Mouse (Mus musculus): ENCODE results near the gene Clip4. TPM values are rescaled to one million over a fixed set of nuclear protein-coding genes. Genes with fewer than 3 reads are reported as not detected.

The Clip4 gene
- total and polyA plus RNA-seq, 3 experiments = 0.23 TPM; not detected in 2

- no peak overlapping the region for H3K4me3 ChIP-seq (replicated peaks in 1 of 3; ENCODE audit: low read depth in 2 of 3, low read length in 2 of 3, poor library complexity in 1 of 3)
- H3K4me2 ChIP-seq (ENCODE audit: insufficient read depth, low read depth, poor library complexity, severe bottlenecking) = no peak overlapping the region
- no peak overlapping the region for H3K27ac ChIP-seq (ENCODE audit: insufficient read depth, low read depth)
- H3K36me3 ChIP-seq (replicated peaks in 1 of 2; ENCODE audit: control insufficient read depth in 1 of 2, insufficient read depth in 1 of 2, low read length in 1 of 2) = peaks cover 0 to 2% of the 10 kb centered on the region in 2 experiments
- no peaks in the 10 kb centered on the region for H3K79me2 ChIP-seq (replicated peaks; ENCODE audit: control insufficient read depth, extremely low read depth, insufficient read depth, poor library complexity, severe bottlenecking)
- peaks cover 3% of the 10 kb centered on the region for H3K9me3 ChIP-seq (replicated peaks; ENCODE audit: low read length)
- in situ Hi-C loops (cut with MboI; ENCODE audit: low pct_ligation_motif_present, low pct_unique_long_range_greater_than_20kb, low sequenced_read_pairs) = loop anchor here (5.0 to 25.0 kb wide), 2 partner anchors 198 to 308 kb away; partner anchors contain the start of genes Spdya and Togaram2
- peaks cover 3 to 14% of the 10 kb centered on the region in 2 experiments for H3K4me1 ChIP-seq (ENCODE audit: control insufficient read depth in 1 of 2, insufficient read depth in 2 of 2)
- no peaks in the 10 kb centered on the region for H3K27me3 ChIP-seq (replicated peaks)
- TF ChIP-seq KAT2A (IDR thresholded peaks at IDR 0.05; ENCODE audit: insufficient replicate concordance, low read length) (no peak), TCF12 (IDR thresholded peaks at IDR 0.05; ENCODE audit: low read depth, low read length) (no peak), NRF1 (IDR thresholded peaks at IDR 0.05; ENCODE audit: low read depth, low read length) (no peak), UBTF (IDR thresholded peaks at IDR 0.05; ENCODE audit: low read depth, low read length) (no peak)
- DNase-seq (ENCODE audit: extremely low read depth) = no peak
- H3K9ac ChIP-seq (ENCODE audit: insufficient read depth, low read depth) = no peak overlapping the region
- dilution Hi-C loops (cut with MboI; ENCODE audit: extremely low pct_ligation_motif_present, extremely low pct_unique_long_range_greater_than_20kb, low sequenced_read_pairs) = no loop called here
Measured at GRCm38 (mm10) chr17:71870232-71870621, 102.0 kb downstream of the Clip4 start.

GRCm38 (mm10) chr17:71870641-71871040 is 102.4 kb downstream of the Clip4 start:
- no peaks in the 10 kb centered on the region for H3K27me3 ChIP-seq (replicated peaks)
- H3K79me2 ChIP-seq (replicated peaks; ENCODE audit: control insufficient read depth, extremely low read depth, insufficient read depth, poor library complexity, severe bottlenecking) = no peaks in the 10 kb centered on the region
- no peak for DNase-seq (ENCODE audit: extremely low read depth)
- in situ Hi-C loops (cut with MboI; ENCODE audit: low pct_ligation_motif_present, low pct_unique_long_range_greater_than_20kb, low sequenced_read_pairs) (loop anchor here (5.0 to 25.0 kb wide), 2 partner anchors 198 to 308 kb away; partner anchors contain the start of genes Spdya and Togaram2), dilution Hi-C loops (cut with MboI; ENCODE audit: extremely low pct_ligation_motif_present, extremely low pct_unique_long_range_greater_than_20kb, low sequenced_read_pairs) (no loop called here)
- H3K4me1 ChIP-seq (ENCODE audit: control insufficient read depth in 1 of 2, insufficient read depth in 2 of 2) = peaks cover 0 to 10% of the 10 kb centered on the region in 2 experiments; a peak in 2 of 4 replicates
- no peak for TF ChIP-seq SMC3 (IDR thresholded peaks at IDR 0.05; ENCODE audit: low read depth, low read length)
- no peak for TF ChIP-seq KAT2A (IDR thresholded peaks at IDR 0.05; ENCODE audit: insufficient replicate concordance, low read length)
- TF ChIP-seq BHLHE40 (IDR thresholded peaks at IDR 0.05; ENCODE audit: low read depth, low read length) = no peak
- no peak for TF ChIP-seq CHD2 (IDR thresholded peaks at IDR 0.05; ENCODE audit: low read length)
- TF ChIP-seq ZKSCAN1 (IDR thresholded peaks at IDR 0.05; ENCODE audit: borderline replicate concordance, low read depth, low read length) = no peak
- TF ChIP-seq USF1 (IDR thresholded peaks at IDR 0.05; ENCODE audit: low read depth, low read length) = no peak
- no peak for TF ChIP-seq MYC (IDR thresholded peaks at IDR 0.05; ENCODE audit: low read depth, low read length)
- no peak overlapping the region for H3K4me3 ChIP-seq (replicated peaks in 1 of 3; ENCODE audit: low read depth in 2 of 3, low read length in 2 of 3, poor library complexity in 1 of 3)
- H3K9me3 ChIP-seq (replicated peaks; ENCODE audit: low read length) = peaks cover 3% of the 10 kb centered on the region
- H3K36me3 ChIP-seq (replicated peaks in 1 of 2; ENCODE audit: control insufficient read depth in 1 of 2, insufficient read depth in 1 of 2, low read length in 1 of 2) = peaks cover 0 to 2% of the 10 kb centered on the region in 2 experiments
- no peak overlapping the region for H3K27ac ChIP-seq (ENCODE audit: insufficient read depth, low read depth)
- no peak overlapping the region for H3K4me2 ChIP-seq (ENCODE audit: insufficient read depth, low read depth, poor library complexity, severe bottlenecking)
- H3K9ac ChIP-seq (ENCODE audit: insufficient read depth, low read depth) = no peak overlapping the region

GRCm38 (mm10) chr17:71871981-71872380 is 103.7 kb downstream of the Clip4 start:
- H3K9me3 ChIP-seq (replicated peaks; ENCODE audit: low read length) = peaks cover 3% of the 10 kb centered on the region
- dilution Hi-C loops (cut with MboI; ENCODE audit: extremely low pct_ligation_motif_present, extremely low pct_unique_long_range_greater_than_20kb, low sequenced_read_pairs) (no loop called here), in situ Hi-C loops (cut with MboI; ENCODE audit: low pct_ligation_motif_present, low pct_unique_long_range_greater_than_20kb, low sequenced_read_pairs) (loop anchor here (5.0 to 25.0 kb wide), 2 partner anchors 200 to 310 kb away; partner anchors contain the start of genes Spdya and Togaram2)
- H3K4me3 ChIP-seq (replicated peaks in 1 of 3; ENCODE audit: low read depth in 2 of 3, low read length in 2 of 3, poor library complexity in 1 of 3) = no peak overlapping the region
- peaks cover 0 to 6% of the 10 kb centered on the region in 2 experiments; a peak in 1 of 4 replicates for H3K4me1 ChIP-seq (ENCODE audit: control insufficient read depth in 1 of 2, insufficient read depth in 2 of 2)
- no peak overlapping the region for H3K4me2 ChIP-seq (ENCODE audit: insufficient read depth, low read depth, poor library complexity, severe bottlenecking)
- H3K36me3 ChIP-seq (replicated peaks in 1 of 2; ENCODE audit: control insufficient read depth in 1 of 2, insufficient read depth in 1 of 2, low read length in 1 of 2) = peaks cover 0 to 2% of the 10 kb centered on the region in 2 experiments
- H3K79me2 ChIP-seq (replicated peaks; ENCODE audit: control insufficient read depth, extremely low read depth, insufficient read depth, poor library complexity, severe bottlenecking) = no peaks in the 10 kb centered on the region
- H3K27me3 ChIP-seq (replicated peaks) = no peaks in the 10 kb centered on the region
- DNase-seq (ENCODE audit: extremely low read depth) = no peak
- no peak overlapping the region for H3K9ac ChIP-seq (ENCODE audit: insufficient read depth, low read depth)
- H3K27ac ChIP-seq (ENCODE audit: insufficient read depth, low read depth) = no peak overlapping the region
- TF ChIP-seq CHD2 (IDR thresholded peaks at IDR 0.05; ENCODE audit: low read length) (no peak), GABPA (IDR thresholded peaks at IDR 0.05; ENCODE audit: insufficient replicate concordance, low read depth, low read length) (no peak), ZNF384 (IDR thresholded peaks at IDR 0.05; ENCODE audit: low read depth, low read length) (no peak), MAZ (IDR thresholded peaks at IDR 0.05; ENCODE audit: low read depth, low read length) (no peak), MEF2A (IDR thresholded peaks at IDR 0.05; ENCODE audit: borderline replicate concordance, low read depth, low read length) (no peak), TBP (conservative IDR thresholded peaks at IDR 0.05; ENCODE audit: low read depth, low read length) (no peak), ETS1 (conservative IDR thresholded peaks at IDR 0.05; ENCODE audit: low read depth, low read length) (no peak), POLR2AphosphoS2 (IDR thresholded peaks at IDR 0.05; ENCODE audit: low read depth, low read length) (no peak), TCF12 (IDR thresholded peaks at IDR 0.05; ENCODE audit: low read depth, low read length) (no peak), MAX (IDR thresholded peaks at IDR 0.05; ENCODE audit: low read length) (no peak), ELF1 (IDR thresholded peaks at IDR 0.05; ENCODE audit: low read depth, low read length) (no peak), BHLHE40 (IDR thresholded peaks at IDR 0.05; ENCODE audit: low read depth, low read length) (no peak), E2F4 (IDR thresholded peaks at IDR 0.05; ENCODE audit: insufficient replicate concordance, low read depth, low read length) (no peak), CTCF (conservative IDR thresholded peaks at IDR 0.05 in 1 of 2, IDR thresholded peaks at IDR 0.05 in 1 of 2; ENCODE audit: low read depth in 2 of 2, low read length in 2 of 2) (no peak), EP300 (IDR thresholded peaks at IDR 0.05; ENCODE audit: low read length) (no peak), NRF1 (IDR thresholded peaks at IDR 0.05; ENCODE audit: low read depth, low read length) (no peak), KAT2A (IDR thresholded peaks at IDR 0.05; ENCODE audit: insufficient replicate concordance, low read length) (no peak), CHD1 (IDR thresholded peaks at IDR 0.05; ENCODE audit: low read depth, low read length) (no peak)

Data from CH12.LX (cell line).